Mouse (Mus musculus): Measurements from ENCODE around the gene Tnfsf11.

- no peak for TF ChIP-seq POLR2AphosphoS2 (IDR thresholded peaks at IDR 0.05; ENCODE audit: low read depth, low read length)
- TF ChIP-seq CTCF (conservative IDR thresholded peaks at IDR 0.05 in 1 of 2, IDR thresholded peaks at IDR 0.05 in 1 of 2; ENCODE audit: low read depth in 2 of 2, low read length in 2 of 2), result no peak
- TF ChIP-seq TCF12 (IDR thresholded peaks at IDR 0.05; ENCODE audit: low read depth, low read length), result no peak
- no peak for TF ChIP-seq HCFC1 (IDR thresholded peaks at IDR 0.05; ENCODE audit: low read depth, low read length)
- no peak for TF ChIP-seq MAX (IDR thresholded peaks at IDR 0.05; ENCODE audit: low read length)
Measured at GRCm38 (mm10) chr14:78254017-78254416, 53.8 kb downstream of the Tnfsf11 start.

All from CH12.LX (cell line).